Mouse (Mus musculus): Measurements from ENCODE around the gene Nedd4.

- TF ChIP-seq CTCF (IDR thresholded peaks at IDR 0.05; ENCODE audit: low read depth) = no peak
- TF ChIP-seq EP300 (optimal IDR thresholded peaks at IDR 0.05) = no peak
Measured at GRCm38 (mm10) chr9:72697779-72698178, 35.6 kb downstream of the Nedd4 start.
